Mouse (Mus musculus) MEL (cell line): ENCODE measurements around the gene 5730596B20Rik. TPM values are rescaled to one million over a fixed set of nuclear protein-coding genes. Genes with fewer than 3 reads are reported as not detected.

Source experiments
- DNase-seq: peaks from one replicate; pipeline ENCODE4 v3.0.0; 2011; ENCODE audit warnings: low read depth, low spot score
- H3K27ac ChIP-seq: 2 replicates; pipeline ENCODE4 v1.5.1; 2012; ENCODE audit warnings: low read depth, mild to moderate bottlenecking, control low read depth, low read length, moderate library complexity; ENCODE audit not compliant: control insufficient read depth
- H3K27me3 ChIP-seq, 2 experiments: fragments of 150-350 bp in 1 of 2; sonication (generic) in 1 of 2; 2 replicates each; pipeline ENCODE4 v1.6.1; 2012; ENCODE audit warnings: low read length in 2 of 2, mild to moderate bottlenecking in 2 of 2, improper control_type of control experiment in 1 of 2, moderate library complexity in 1 of 2; ENCODE audit not compliant: insufficient read depth in 2 of 2, control insufficient read depth in 1 of 2
- H3K36me3 ChIP-seq, 2 experiments: 2 replicates each; pipeline ENCODE4 v1.6.1; 2012 to 2014; ENCODE audit warnings: low read length in 2 of 2, improper control_type of control experiment in 1 of 2, inconsistent platforms in 1 of 2, mild to moderate bottlenecking in 1 of 2; ENCODE audit not compliant: insufficient read depth in 2 of 2, control insufficient read depth in 1 of 2
- H3K4me1 ChIP-seq, 2 experiments: fragments of 150-350 bp in 1 of 2; sonication (generic) in 1 of 2; 2 replicates each; pipeline ENCODE4 v1.6.1; 2012; ENCODE audit warnings: low read length in 2 of 2, improper control_type of control experiment in 1 of 2, mild to moderate bottlenecking in 1 of 2; ENCODE audit not compliant: insufficient read depth in 2 of 2, control insufficient read depth in 1 of 2
- H3K4me3 ChIP-seq, 2 experiments: fragments of 150-350 bp in 1 of 2; sonication (generic) in 1 of 2; 2 replicates each; pipeline ENCODE4 v1.5.1; 2012; ENCODE audit warnings: low read depth in 2 of 2, low read length in 2 of 2, mild to moderate bottlenecking in 2 of 2, moderate library complexity in 2 of 2, control low read depth in 1 of 2, improper control_type of control experiment in 1 of 2; ENCODE audit not compliant: control insufficient read depth in 1 of 2, insufficient read depth in 1 of 2
- H3K79me2 ChIP-seq: 2 replicates; pipeline ENCODE4 v1.6.1; 2012; ENCODE audit warnings: mild to moderate bottlenecking, low read length, moderate library complexity; ENCODE audit not compliant: control insufficient read depth, poor library complexity, insufficient read depth
- H3K9ac ChIP-seq: 2 replicates; pipeline ENCODE4 v1.6.1; 2012; ENCODE audit warnings: low read depth, mild to moderate bottlenecking, control low read depth, low read length, moderate library complexity; ENCODE audit not compliant: control insufficient read depth, poor library complexity, severe bottlenecking
- H3K9me3 ChIP-seq: fragments of 150-350 bp; sonication (generic); replicated peaks from 2 replicates; pipeline ENCODE4 v1.6.1; 2012; ENCODE audit warnings: mild to moderate bottlenecking, low read length, improper control_type of control experiment, moderate library complexity; ENCODE audit not compliant: insufficient read depth
- BHLHE40 ChIP-seq: IDR thresholded peaks from 2 replicates; pipeline ENCODE4 v1.6.1; 2012; ENCODE audit warnings: low read depth, mild to moderate bottlenecking, inconsistent platforms, low read length, improper control_type of control experiment, borderline replicate concordance
- CHD1 ChIP-seq: IDR thresholded peaks from 2 replicates; pipeline ENCODE4 v1.6.1; 2012; ENCODE audit warnings: low read depth, mild to moderate bottlenecking, inconsistent platforms, low read length, improper control_type of control experiment
- CHD2 ChIP-seq: IDR thresholded peaks from 2 replicates; pipeline ENCODE4 v1.6.1; 2011; ENCODE audit warnings: low read length, improper control_type of control experiment
- E2F4 ChIP-seq: IDR thresholded peaks from 2 replicates; pipeline ENCODE4 v1.6.1; 2011; ENCODE audit warnings: low read depth, low read length, improper control_type of control experiment, borderline replicate concordance
- ELF1 ChIP-seq: IDR thresholded peaks from 2 replicates; pipeline ENCODE4 v1.6.1; 2014; ENCODE audit warnings: low read depth, mild to moderate bottlenecking, inconsistent platforms, low read length, improper control_type of control experiment, moderate library complexity
- EP300 ChIP-seq, 2 experiments: IDR thresholded peaks; 2 replicates each; pipeline ENCODE4 v1.6.1; 2011; ENCODE audit warnings: improper control_type of control experiment in 2 of 2, low read length in 2 of 2, low read depth in 1 of 2, mild to moderate bottlenecking in 1 of 2
- ETS1 ChIP-seq: IDR thresholded peaks from 2 replicates; pipeline ENCODE4 v1.6.1; 2012; ENCODE audit warnings: low read depth, mild to moderate bottlenecking, inconsistent platforms, low read length, improper control_type of control experiment, moderate library complexity
- GABPA ChIP-seq: IDR thresholded peaks from 2 replicates; pipeline ENCODE4 v1.6.1; 2012; ENCODE audit warnings: low read depth, mild to moderate bottlenecking, inconsistent platforms, low read length, improper control_type of control experiment, moderate library complexity
- JUND ChIP-seq: IDR thresholded peaks from 2 replicates; pipeline ENCODE4 v1.6.1; 2011; ENCODE audit warnings: low read depth, mild to moderate bottlenecking, improper control_type of control experiment, low read length
- KAT2A ChIP-seq: conservative IDR thresholded peaks from 2 replicates; pipeline ENCODE4 v1.6.1; 2012; ENCODE audit warnings: low read depth, low read length, improper control_type of control experiment, inconsistent platforms
- MAFK ChIP-seq: IDR thresholded peaks from 2 replicates; pipeline ENCODE4 v1.6.1; 2011; ENCODE audit warnings: low read depth, mild to moderate bottlenecking, low read length, improper control_type of control experiment, borderline replicate concordance
- NRF1 ChIP-seq: IDR thresholded peaks from 2 replicates; pipeline ENCODE4 v1.6.1; 2014; ENCODE audit warnings: low read depth, mild to moderate bottlenecking, inconsistent platforms, low read length, improper control_type of control experiment, moderate library complexity; ENCODE audit not compliant: poor library complexity, insufficient read depth, severe bottlenecking
- POLR2A ChIP-seq, 2 experiments: IDR thresholded peaks; 2 replicates each; pipeline ENCODE4 v1.6.1; 2011 to 2012; ENCODE audit warnings: low read length in 2 of 2, mild to moderate bottlenecking in 2 of 2, control low read depth in 1 of 2, improper control_type of control experiment in 1 of 2, low read depth in 1 of 2, moderate library complexity in 1 of 2; ENCODE audit not compliant: control insufficient read depth in 1 of 2, insufficient read depth in 1 of 2, poor library complexity in 1 of 2
- RAD21 ChIP-seq: IDR thresholded peaks from 2 replicates; pipeline ENCODE4 v1.6.1; 2011; ENCODE audit warnings: mild to moderate bottlenecking, low read depth, low read length, improper control_type of control experiment
- RCOR1 ChIP-seq: IDR thresholded peaks from 2 replicates; pipeline ENCODE4 v1.6.1; 2012; ENCODE audit warnings: low read depth, mild to moderate bottlenecking, inconsistent platforms, low read length, improper control_type of control experiment
- SMC3 ChIP-seq: IDR thresholded peaks from 2 replicates; pipeline ENCODE4 v1.6.1; 2011; ENCODE audit warnings: low read depth, low read length, improper control_type of control experiment
- ZC3H11A ChIP-seq: IDR thresholded peaks from 2 replicates; pipeline ENCODE4 v1.6.1; 2012; ENCODE audit warnings: low read depth, mild to moderate bottlenecking, inconsistent platforms, low read length, improper control_type of control experiment
- ZKSCAN1 ChIP-seq: IDR thresholded peaks from 2 replicates; pipeline ENCODE4 v1.6.1; 2012; ENCODE audit warnings: low read depth, mild to moderate bottlenecking, inconsistent platforms, low read length, improper control_type of control experiment, moderate library complexity
- ZNF384 ChIP-seq: IDR thresholded peaks from 2 replicates; pipeline ENCODE4 v1.6.1; 2012; ENCODE audit warnings: low read depth, mild to moderate bottlenecking, inconsistent platforms, low read length, improper control_type of control experiment
- polyA plus RNA-seq, 2 experiments: library from polyadenylated mRNA; stranded (reverse) in 1 of 2; unstranded in 1 of 2; fragments of >175 nt in 1 of 2; fragments of >200 nt in 1 of 2; gene quantifications; 2 replicates each; pipeline versions ENCODE4 v1.2.1 to v1.2.4; 2012; ENCODE audit warnings: low replicate concordance in 2 of 2, low read depth in 1 of 2; ENCODE audit not compliant: insufficient read length in 2 of 2, insufficient read depth in 1 of 2, missing spikeins in 1 of 2
- total RNA-seq: library from RNA; depleted of rRNA; stranded (reverse); fragments of 300-350 nt; gene quantifications from 2 replicates; pipeline ENCODE4 v1.2.3, GENCODE M21; 2012

The 5730596B20Rik gene
- total and polyA plus RNA-seq, 3 experiments, result not detected

GRCm38 (mm10) chr6:52185222-52185621, 7.9 kb downstream of the 5730596B20Rik start:
- Histone ChIP-seq H3K9ac (no peak overlapping the region), H3K9me3 (no peaks in the 10 kb centered on the region), H3K27me3 (no peaks in the 10 kb centered on the region), H3K4me3 (no peak overlapping the region), H3K4me1 (no peaks in the 10 kb centered on the region), H3K79me2 (no peaks in the 10 kb centered on the region), H3K36me3 (no peaks in the 10 kb centered on the region), H3K27ac (no peak overlapping the region)
- no peak for DNase-seq
- TF ChIP-seq CHD2 (no peak), ETS1 (no peak), GABPA (no peak), SMC3 (no peak), CHD1 (no peak), RAD21 (no peak), KAT2A (no peak), ZC3H11A (no peak), ZNF384 (no peak), MAFK (no peak), ZKSCAN1 (no peak), JUND (no peak), EP300 (IDR thresholded peaks at IDR 0.05; ENCODE audit: low read depth in 1 of 2, low read length in 2 of 2) (no peak), E2F4 (no peak), POLR2A (IDR thresholded peaks at IDR 0.05; ENCODE audit: control insufficient read depth in 1 of 2, insufficient read depth in 1 of 2, low read depth in 1 of 2, low read length in 2 of 2, poor library complexity in 1 of 2) (no peak), BHLHE40 (no peak), NRF1 (no peak), ELF1 (no peak)

GRCm38 (mm10) chr6:52185834-52186233, 8.5 kb downstream of the 5730596B20Rik start:
- TF ChIP-seq RCOR1, result no peak
- H3K27me3 ChIP-seq, result no peaks in the 10 kb centered on the region

More at GRCm38 (mm10) chr6:52185834-52186233, 8.5 kb downstream of the 5730596B20Rik start:
- Histone ChIP-seq H3K9ac (no peak overlapping the region), H3K27ac (no peak overlapping the region), H3K79me2 (no peaks in the 10 kb centered on the region), H3K36me3 (no peaks in the 10 kb centered on the region), H3K4me1 (no peaks in the 10 kb centered on the region), H3K9me3 (no peaks in the 10 kb centered on the region), H3K4me3 (no peak overlapping the region)
- DNase-seq, result no peak
